Comparison of ENCODE assay signal across 1 mouse cellular context in genomic region chr10:111996911-111997347, GRCm38 (mm10).
TF ChIP-seq lines count a peak whose summit lies in the region.

No protein-coding gene starts in this region.

TF ChIP-seq in CH12.LX, 34 proteins besides CTCF, POLR2A, EP300 and RAD21 (continued from another document):
- TF ChIP-seq HCFC1 (IDR thresholded peaks at IDR 0.05; ENCODE audit: low read depth, low read length) (peak; percentile 45; the same call in 1 of the 2 replicates), BHLHE40 (IDR thresholded peaks at IDR 0.05; ENCODE audit: low read depth, low read length) (0 out of 2 replicates have a peak, but pooled peaks have one; percentile 46), GABPA (IDR thresholded peaks at IDR 0.05; ENCODE audit: insufficient replicate concordance, low read depth, low read length) (no peak), KAT2A (IDR thresholded peaks at IDR 0.05; ENCODE audit: insufficient replicate concordance, low read length) (peak; percentile 63; the same call in 1 of the 2 replicates), SMC3 (IDR thresholded peaks at IDR 0.05; ENCODE audit: low read depth, low read length) (no peak), TBP (conservative IDR thresholded peaks at IDR 0.05; ENCODE audit: low read depth, low read length) (peak; percentile 96), UBTF (IDR thresholded peaks at IDR 0.05; ENCODE audit: low read depth, low read length) (no peak), PAX5 (IDR thresholded peaks at IDR 0.05; ENCODE audit: low read length) (no peak), USF1 (IDR thresholded peaks at IDR 0.05; ENCODE audit: low read depth, low read length) (no peak), RCOR1 (conservative IDR thresholded peaks at IDR 0.05; ENCODE audit: low read depth, low read length) (no peak), ZMIZ1 (IDR thresholded peaks at IDR 0.05; ENCODE audit: low read depth, low read length) (peak; percentile 91), USF2 (conservative IDR thresholded peaks at IDR 0.05; ENCODE audit: low read depth, low read length) (no peak), IRF4 (IDR thresholded peaks at IDR 0.05; ENCODE audit: low read depth, low read length) (peak; percentile 79), ZKSCAN1 (IDR thresholded peaks at IDR 0.05; ENCODE audit: borderline replicate concordance, low read depth, low read length) (no peak), E2F4 (IDR thresholded peaks at IDR 0.05; ENCODE audit: insufficient replicate concordance, low read depth, low read length) (no peak), MAX (IDR thresholded peaks at IDR 0.05; ENCODE audit: low read length) (no peak; the same call in 1 of the 2 replicates)
